Mouse (Mus musculus) forebrain, embryonic 15.5 days (tissue): ENCODE measurements around the gene Wwox. TPM values are rescaled to one million over a fixed set of nuclear protein-coding genes. Genes with fewer than 3 reads are reported as not detected.
A peak's percentile ranks its signal among the peaks of the same experiment; 100 is the strongest.

Experiments
- ATAC-seq: fragments of 200-750 bp; cut with Nextera tagmentation; replicated peaks from 2 replicates; pipeline ENCODE4 v1.8.0; 2017; ENCODE audit warnings: mild to moderate bottlenecking, moderate TSS enrichment, moderate library complexity
- H3K27ac ChIP-seq: fragments of 300-500 bp; sonication (generic); replicated peaks from 2 replicates; pipeline ENCODE4 v1.5.1; 2015; ENCODE audit warnings: mild to moderate bottlenecking, inconsistent platforms
- H3K27me3 ChIP-seq: fragments of 300-500 bp; sonication (generic); 2 replicates; pipeline ENCODE4 v1.6.1; 2015; ENCODE audit warnings: inconsistent platforms
- H3K36me3 ChIP-seq: fragments of 300-500 bp; sonication (generic); 2 replicates; pipeline ENCODE4 v1.6.1; 2015; ENCODE audit warnings: mild to moderate bottlenecking, inconsistent platforms
- H3K4me1 ChIP-seq: fragments of 300-500 bp; sonication (generic); 2 replicates; pipeline ENCODE4 v1.6.1; 2015; ENCODE audit warnings: inconsistent platforms
- H3K4me2 ChIP-seq: fragments of 300-500 bp; sonication (generic); replicated peaks from 2 replicates; pipeline ENCODE4 v1.6.1; 2015; ENCODE audit warnings: mild to moderate bottlenecking, inconsistent platforms
- H3K4me3 ChIP-seq: fragments of 300-500 bp; sonication (generic); 2 replicates; pipeline ENCODE4 v1.5.1; 2015; ENCODE audit warnings: mild to moderate bottlenecking, inconsistent platforms
- H3K9ac ChIP-seq: fragments of 300-500 bp; sonication (generic); replicated peaks from 2 replicates; pipeline ENCODE4 v1.6.1; 2015; ENCODE audit warnings: mild to moderate bottlenecking, inconsistent platforms
- H3K9me3 ChIP-seq: fragments of 300-500 bp; sonication (generic); 2 replicates; pipeline ENCODE4 v1.6.1; 2016; ENCODE audit warnings: inconsistent platforms
- WGBS: fragments of 180-500 bp; shearing (Covaris S2); methylation state at CpG from one replicate; pipeline ENCODE4 v1.1.7; 2015; ENCODE audit warnings: mixed read lengths; 5-methylcytosine and 5-hydroxymethylcytosine counted together
- polyA plus RNA-seq: library from polyadenylated mRNA; unstranded; fragments of >200 nt; fragmentation: Nextera tagmentation; extraction: Ambion mirVana; gene quantifications from 2 replicates; pipeline ENCODE4 v1.2.1, GENCODE M21; 2015

The Wwox gene
- polyA plus RNA-seq, 1 experiment from 2014 or later: 10.7 TPM

- ATAC-seq: no peak
- H3K4me2 ChIP-seq: no peak overlapping the region
- H3K9me3 ChIP-seq: no peaks in the 10 kb centered on the region
- no peak overlapping the region for H3K27ac ChIP-seq
- no peak overlapping the region for H3K9ac ChIP-seq
- H3K27me3 ChIP-seq: no peaks in the 10 kb centered on the region
- no peak overlapping the region for H3K4me3 ChIP-seq
- no peaks in the 10 kb centered on the region for H3K36me3 ChIP-seq
- 32% methylated on average over 15 of the region's 15 CpGs for WGBS
- no peaks in the 10 kb centered on the region for H3K4me1 ChIP-seq
Measured at GRCm38 (mm10) chr8:115208415-115209192, 769.1 kb downstream of the Wwox start.

- H3K9me3 ChIP-seq: no peaks in the 10 kb centered on the region
Measured at GRCm38 (mm10) chr8:115210014-115210413, 770.6 kb downstream of the Wwox start.

GRCm38 (mm10) chr8:115213126-115213525 is 773.7 kb downstream of the Wwox start:
- H3K27ac ChIP-seq: no peak overlapping the region
- no peaks in the 10 kb centered on the region for H3K36me3 ChIP-seq
- no peaks in the 10 kb centered on the region for H3K9me3 ChIP-seq
- no peak overlapping the region for H3K9ac ChIP-seq
- no peaks in the 10 kb centered on the region for H3K27me3 ChIP-seq
- WGBS: 66% methylated on average over 4 of the region's 4 CpGs
- no peak for ATAC-seq
- H3K4me2 ChIP-seq: no peak overlapping the region
- H3K4me3 ChIP-seq: no peak overlapping the region
- H3K4me1 ChIP-seq: no peaks in the 10 kb centered on the region

More at GRCm38 (mm10) chr8:115210014-115210413, 770.6 kb downstream of the Wwox start:
- Histone ChIP-seq H3K4me3 (no peak overlapping the region), H3K27ac (no peak overlapping the region), H3K27me3 (no peaks in the 10 kb centered on the region), H3K4me1 (no peaks in the 10 kb centered on the region), H3K4me2 (no peak overlapping the region), H3K36me3 (no peaks in the 10 kb centered on the region), H3K9ac (no peak overlapping the region)
- 54% methylated on average over 6 of the region's 6 CpGs for WGBS
- ATAC-seq: no peak

GRCm38 (mm10) chr8:115214870-115215269 is 775.4 kb downstream of the Wwox start:
- WGBS: 56% methylated on average over 17 of the region's 17 CpGs
- H3K9me3 ChIP-seq: no peaks in the 10 kb centered on the region
- no peaks in the 10 kb centered on the region for H3K4me1 ChIP-seq
- no peak overlapping the region for H3K9ac ChIP-seq
- H3K36me3 ChIP-seq: no peaks in the 10 kb centered on the region
- H3K27me3 ChIP-seq: peaks cover 3% of the 10 kb centered on the region; the same call in 1 of the 2 replicates
- ATAC-seq: no peak
- no peak overlapping the region for H3K27ac ChIP-seq
- H3K4me3 ChIP-seq: no peak overlapping the region
- H3K4me2 ChIP-seq: no peak overlapping the region

GRCm38 (mm10) chr8:115216801-115217200 is 777.3 kb downstream of the Wwox start:
- WGBS: 72% methylated on average over 3 of the region's 3 CpGs
- Histone ChIP-seq H3K27ac (no peak overlapping the region), H3K27me3 (peaks cover 3% of the 10 kb centered on the region; the same call in 1 of the 2 replicates), H3K36me3 (no peaks in the 10 kb centered on the region), H3K9ac (no peak overlapping the region), H3K4me1 (peaks cover under 1% of the 10 kb centered on the region; the same call in 1 of the 2 replicates), H3K4me3 (no peak overlapping the region), H3K9me3 (no peaks in the 10 kb centered on the region), H3K4me2 (no peak overlapping the region)
- ATAC-seq: no peak

- peak; percentile 29; the same call in 1 of the 2 replicates for ATAC-seq
Measured at GRCm38 (mm10) chr8:115222545-115222944, 783.1 kb downstream of the Wwox start.

GRCm38 (mm10) chr8:115226781-115227583 is 787.5 kb downstream of the Wwox start:
- no peaks in the 10 kb centered on the region for H3K36me3 ChIP-seq
- ATAC-seq: no peak
- no peak overlapping the region for H3K9ac ChIP-seq
- H3K4me2 ChIP-seq: no peak overlapping the region
- no peaks in the 10 kb centered on the region for H3K27me3 ChIP-seq
- 81% methylated on average over 20 of the region's 20 CpGs for WGBS
- H3K27ac ChIP-seq: no peak overlapping the region
- no peaks in the 10 kb centered on the region for H3K9me3 ChIP-seq
- peaks cover 13% of the 10 kb centered on the region for H3K4me1 ChIP-seq
- no peak overlapping the region for H3K4me3 ChIP-seq

More at GRCm38 (mm10) chr8:115222545-115222944, 783.1 kb downstream of the Wwox start:
- H3K9me3 ChIP-seq: no peaks in the 10 kb centered on the region
- no peak overlapping the region for H3K4me2 ChIP-seq
- peaks cover 3% of the 10 kb centered on the region; the same call in 1 of the 2 replicates for H3K27me3 ChIP-seq
- H3K4me1 ChIP-seq: peaks cover 11% of the 10 kb centered on the region
- H3K4me3 ChIP-seq: no peak overlapping the region
- 40% methylated on average over 13 of the region's 13 CpGs for WGBS
- H3K36me3 ChIP-seq: no peaks in the 10 kb centered on the region
- no peak overlapping the region for H3K9ac ChIP-seq
- H3K27ac ChIP-seq: peak overlapping the region; percentile 38

- Histone ChIP-seq H3K4me3 (no peak overlapping the region), H3K27ac (no peak overlapping the region), H3K4me1 (0 out of 2 replicates have a peak, but pooled peaks cover 4% of the 10 kb centered on the region), H3K9ac (no peak overlapping the region), H3K27me3 (no peaks in the 10 kb centered on the region), H3K36me3 (no peaks in the 10 kb centered on the region), H3K9me3 (no peaks in the 10 kb centered on the region), H3K4me2 (no peak overlapping the region)
- WGBS: 78% methylated on average over 11 of the region's 11 CpGs
- no peak for ATAC-seq
Measured at GRCm38 (mm10) chr8:115228903-115229302, 789.4 kb downstream of the Wwox start.

- no peaks in the 10 kb centered on the region for H3K9me3 ChIP-seq
- H3K4me3 ChIP-seq: no peak overlapping the region
- peaks cover 3% of the 10 kb centered on the region; the same call in 1 of the 2 replicates for H3K4me1 ChIP-seq
- ATAC-seq: no peak
- no peak overlapping the region for H3K4me2 ChIP-seq
- WGBS: 89% methylated on average over 6 of the region's 6 CpGs
- no peaks in the 10 kb centered on the region for H3K27me3 ChIP-seq
- no peaks in the 10 kb centered on the region for H3K36me3 ChIP-seq
- no peak overlapping the region for H3K9ac ChIP-seq
- H3K27ac ChIP-seq: no peak overlapping the region
Measured at GRCm38 (mm10) chr8:115234068-115234467, 794.6 kb downstream of the Wwox start.

GRCm38 (mm10) chr8:115237596-115237995 is 798.1 kb downstream of the Wwox start:
- no peak overlapping the region for H3K27ac ChIP-seq
- 14% methylated on average over 9 of the region's 9 CpGs for WGBS
- no peaks in the 10 kb centered on the region for H3K36me3 ChIP-seq
- H3K9me3 ChIP-seq: no peaks in the 10 kb centered on the region
- H3K27me3 ChIP-seq: no peaks in the 10 kb centered on the region
- peaks cover 3% of the 10 kb centered on the region; the same call in 1 of the 2 replicates for H3K4me1 ChIP-seq
- ATAC-seq: no peak
- no peak overlapping the region for H3K9ac ChIP-seq
- H3K4me2 ChIP-seq: no peak overlapping the region
- H3K4me3 ChIP-seq: no peak overlapping the region

GRCm38 (mm10) chr8:115243465-115244027 is 804.1 kb downstream of the Wwox start:
- H3K4me3 ChIP-seq: no peak overlapping the region
- no peaks in the 10 kb centered on the region for H3K9me3 ChIP-seq
- WGBS: 16% methylated on average over 9 of the region's 9 CpGs
- ATAC-seq: peak; percentile 41
- no peaks in the 10 kb centered on the region for H3K36me3 ChIP-seq
- no peak overlapping the region for H3K27ac ChIP-seq
- peaks cover 11% of the 10 kb centered on the region; the same call in 1 of the 2 replicates for H3K4me1 ChIP-seq
- H3K4me2 ChIP-seq: no peak overlapping the region
- no peaks in the 10 kb centered on the region for H3K27me3 ChIP-seq
- H3K9ac ChIP-seq: no peak overlapping the region
